Mouse (Mus musculus) regulatory T cell (primary cell): ENCODE results near the gene Gm3417.
"Not testable (repeated sequence)": the region's sequence is repeated elsewhere in the genome, so short reads cannot be mapped to it uniquely, and the experiment has no call there.

Experiments
- in situ Hi-C: fragments of 300-600 bp; cut with MboI, MseI; formaldehyde crosslinking; loops from one replicate; pipeline ENCODE4 v1.15.1; 2025; ENCODE audit warnings: high pct_unique_total_duplicates

Gm3417 gene

GRCm38 (mm10) chr17:14978362-14979038 is at the start of gene Gm3417, which contains the start of gene 9030025P20Rik:
Gm3417 (minus strand) TSS chr17:14978790.
9030025P20Rik (plus strand) TSS chr17:14978468.
- in situ Hi-C loops: not testable (repeated sequence)

DNA sequence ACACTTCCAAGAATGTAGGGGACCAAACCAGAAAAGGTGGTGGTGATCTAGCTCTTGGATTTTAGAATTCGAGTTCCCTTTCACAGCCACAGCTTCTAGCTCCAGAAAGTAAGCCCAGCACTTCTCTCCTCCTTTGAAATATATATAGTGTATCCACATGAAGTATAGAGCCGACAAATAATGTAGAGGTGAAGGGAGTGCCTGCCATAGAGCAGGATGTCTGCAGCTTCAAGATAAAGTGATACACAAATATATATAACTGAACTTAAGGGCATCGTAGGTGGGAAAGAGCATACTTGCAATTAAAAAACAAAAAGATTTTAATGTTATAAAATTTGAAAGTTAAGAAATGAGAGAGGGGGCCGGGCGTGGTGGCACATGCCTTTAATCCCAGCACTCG is 46.9 kb upstream of the Gm3417 start:
- in situ Hi-C loops: loop anchor here (5.0 to 25.0 kb wide), 2 partner anchors 68 to 362 kb away; partner anchors contain the start of genes Dll1 and Fam120b

- in situ Hi-C loops: loop anchor here (5.0 to 25.0 kb wide), 2 partner anchors 67 to 363 kb away; partner anchors contain the start of genes Dll1 and Fam120b
Measured at GRCm38 (mm10) chr17:15024502-15025193, 46.1 kb upstream of the Gm3417 start.

GRCm38 (mm10) chr17:15023878-15024492 is 45.4 kb upstream of the Gm3417 start:
- in situ Hi-C loops: not testable (repeated sequence)

GRCm38 (mm10) chr17:15021503-15022220 is 43.1 kb upstream of the Gm3417 start:
- in situ Hi-C loops: not testable (repeated sequence)

- in situ Hi-C loops: not testable (repeated sequence)
Measured at GRCm38 (mm10) chr17:15009706-15010413, 31.3 kb upstream of the Gm3417 start, which contains the start of gene Gm3435. Gm3435 (plus strand) TSS chr17:15010176.

- in situ Hi-C loops: not testable (repeated sequence)
Measured at GRCm38 (mm10) chr17:15009088-15009487, 30.5 kb upstream of the Gm3417 start.

DNA sequence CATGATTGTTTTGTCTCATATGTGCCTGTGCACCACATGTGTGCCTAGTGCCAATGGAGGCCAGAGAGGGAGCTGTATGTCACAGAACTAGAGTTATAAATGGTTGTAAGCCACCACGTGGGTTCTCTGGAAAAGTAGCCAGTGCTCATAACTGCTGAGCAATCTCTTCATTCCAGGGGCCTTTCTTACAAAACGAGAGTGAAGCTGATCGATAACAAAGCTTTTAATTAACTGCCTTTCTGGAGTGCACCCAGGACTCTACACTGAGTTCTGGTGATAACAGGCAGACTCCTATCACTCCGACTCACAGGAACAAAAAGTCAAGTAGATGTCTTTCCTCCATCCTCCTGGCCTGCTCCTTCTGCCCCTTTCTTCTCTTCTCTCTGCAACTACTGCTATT is 21.5 kb upstream of the Gm3417 start:
- in situ Hi-C loops: not testable (repeated sequence)

GRCm38 (mm10) chr17:14994140-14994539 is 15.6 kb upstream of the Gm3417 start:
- in situ Hi-C loops: loop anchor here (5.0 kb wide), 1 partner anchor 37 kb away; no protein-coding TSS in a partner anchor

DNA sequence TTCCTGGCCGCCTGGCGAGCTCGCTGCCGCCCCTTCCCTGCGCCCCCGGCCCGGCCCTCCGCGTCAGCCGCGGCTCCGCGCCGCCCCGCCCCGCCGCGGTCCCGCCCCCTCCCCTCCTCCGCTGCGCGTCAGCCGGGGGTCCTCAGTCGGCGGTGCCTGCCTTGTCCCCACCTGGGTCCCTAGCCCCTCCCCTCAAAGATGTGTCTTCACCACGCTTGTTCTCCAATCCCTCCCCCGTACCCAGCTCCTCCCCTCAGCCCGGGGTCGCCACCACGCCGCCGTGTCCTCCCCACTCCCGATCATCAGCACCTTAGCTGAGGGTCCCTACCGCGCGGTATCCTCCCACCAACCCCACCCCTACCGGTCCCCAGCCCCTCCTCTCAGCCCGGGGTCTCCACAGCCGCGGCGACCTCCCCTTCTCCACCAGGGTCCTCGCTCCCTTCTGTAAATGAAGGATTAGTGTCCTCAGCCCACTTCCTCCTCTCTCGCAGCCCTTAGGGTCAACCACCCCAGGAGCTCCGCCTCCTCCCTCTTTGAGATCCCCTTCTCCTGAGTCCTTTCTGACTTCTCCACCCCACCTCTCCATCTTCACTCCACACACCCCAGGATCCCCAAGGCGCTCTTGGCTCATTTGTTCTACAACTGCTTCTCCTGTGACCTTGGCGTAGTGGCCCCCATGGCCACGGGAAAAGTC is 14.7 kb upstream of the Gm3417 start:
- in situ Hi-C loops: loop anchor here (5.0 kb wide), 1 partner anchor 36 kb away; no protein-coding TSS in a partner anchor

DNA sequence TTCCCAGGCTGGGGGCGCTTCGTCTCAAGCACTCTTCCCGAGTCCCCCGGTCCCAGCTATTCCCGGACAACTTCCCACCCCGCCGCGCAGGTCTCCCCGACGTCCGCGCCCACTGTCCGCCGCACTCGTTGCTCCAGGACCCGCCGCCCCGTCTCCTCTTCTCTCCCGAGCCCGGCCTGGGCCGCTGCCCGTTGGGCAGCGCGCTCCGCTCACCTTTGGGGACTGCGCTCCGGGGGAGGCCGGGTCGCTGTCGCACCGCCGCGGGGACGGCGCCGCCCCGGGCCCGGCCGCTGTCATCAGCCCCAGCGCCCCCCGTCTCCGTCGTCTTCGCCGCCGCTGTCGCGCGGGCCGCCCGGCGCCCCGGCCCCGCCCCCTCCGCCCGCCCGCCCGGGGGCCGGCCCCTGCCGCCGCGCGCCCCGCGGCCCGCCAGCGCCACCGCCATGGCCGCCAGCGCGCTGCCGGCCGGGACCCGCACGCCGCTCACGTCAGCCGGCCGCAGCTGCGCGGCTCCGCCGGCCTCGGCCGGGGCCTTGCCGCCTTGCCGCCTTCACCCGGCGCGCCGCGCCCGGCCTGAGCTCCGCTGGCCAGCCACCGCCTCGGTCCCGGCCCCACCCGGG is 14.0 kb upstream of the Gm3417 start:
- in situ Hi-C loops: loop anchor here (5.0 kb wide), 1 partner anchor 35 kb away; no protein-coding TSS in a partner anchor

- in situ Hi-C loops: loop anchor here (5.0 kb wide), 1 partner anchor 33 kb away; no protein-coding TSS in a partner anchor
Measured at GRCm38 (mm10) chr17:14990116-14990702, 11.6 kb upstream of the Gm3417 start.

DNA sequence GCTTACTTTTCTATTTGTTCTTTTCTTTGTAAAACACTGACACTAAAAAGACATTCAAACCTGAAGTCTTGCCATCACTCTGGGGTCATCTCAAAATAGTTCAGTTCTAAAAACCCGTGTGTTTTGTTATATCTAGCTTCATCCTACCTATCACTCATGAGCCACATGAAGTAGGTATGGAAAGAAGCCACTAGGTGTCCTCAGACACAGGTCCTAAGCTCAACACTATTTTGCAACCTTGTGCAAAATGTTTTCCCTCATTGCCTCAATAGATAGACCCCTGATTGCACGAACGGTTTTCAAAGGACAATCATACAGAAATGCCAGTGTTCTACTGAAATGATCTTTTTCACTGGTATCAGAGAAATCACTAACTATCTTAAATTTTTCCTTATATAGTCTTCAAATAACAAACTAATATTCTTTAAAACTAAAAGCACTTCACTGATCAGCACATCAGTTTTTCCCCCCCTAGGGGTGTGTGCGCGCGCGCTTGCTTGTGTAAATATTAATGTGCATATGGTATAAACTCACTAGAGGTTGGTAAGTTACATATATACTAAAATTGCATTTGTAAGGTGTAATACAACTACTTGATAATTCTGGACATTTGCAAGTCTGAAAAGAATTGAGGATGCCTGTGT is 750 bp downstream of the Gm3417 start:
- in situ Hi-C loops: not testable (repeated sequence)

GRCm38 (mm10) chr17:14968373-14968913 is 10.1 kb downstream of the Gm3417 start:
- in situ Hi-C loops: not testable (repeated sequence)

GRCm38 (mm10) chr17:14961557-14962154 is 16.9 kb downstream of the Gm3417 start:
- in situ Hi-C loops: not testable (repeated sequence)

GRCm38 (mm10) chr17:14960951-14961556 is 17.5 kb downstream of the Gm3417 start, which contains the start of gene Phf10:
Phf10 (minus strand) TSS chr17:14961273.
- in situ Hi-C loops: not testable (repeated sequence)

DNA sequence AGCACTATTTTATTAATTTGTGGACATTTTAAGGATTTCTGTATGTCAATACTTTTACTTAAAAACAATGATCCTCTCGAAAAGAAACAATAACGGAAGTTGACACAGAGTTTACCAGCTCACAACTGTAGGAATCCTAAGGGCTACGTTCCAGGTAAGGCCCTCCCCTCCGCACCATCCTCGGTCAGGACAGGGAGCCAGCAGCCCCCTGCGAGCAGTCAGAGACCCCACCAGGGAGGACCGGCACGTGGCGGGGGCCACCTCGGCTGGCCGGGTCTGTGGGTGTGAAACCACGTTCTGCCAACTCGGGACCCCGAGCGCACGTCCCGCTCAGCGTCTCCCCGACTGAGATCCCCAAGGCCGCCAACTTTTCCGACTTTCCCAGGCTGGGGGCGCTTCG is 18.1 kb downstream of the Gm3417 start:
- in situ Hi-C loops: no loop called here
